Mouse (Mus musculus) spleen, postnatal 4 days (tissue): ENCODE results near the gene Nav3.
"Not testable (repeated sequence)": the region's sequence is repeated elsewhere in the genome, so short reads cannot be mapped to it uniquely, and the experiment has no call there.

Experiments used
- DNase-seq, 2 experiments: peaks; one replicate each; pipeline ENCODE4 v3.0.0; 2022; ENCODE audit warnings: low spot score in 2 of 2

The Nav3 gene

GRCm38 (mm10) chr10:110076575-110076974 is 379.4 kb downstream of the Nav3 start:
- DNase-seq, result no peak

- no peak for DNase-seq
Observed at GRCm38 (mm10) chr10:110072355-110072754, 383.6 kb downstream of the Nav3 start.

- no peak for DNase-seq
Observed at GRCm38 (mm10) chr10:110061166-110061565, 394.8 kb downstream of the Nav3 start.

GRCm38 (mm10) chr10:110037547-110037946 is 418.5 kb downstream of the Nav3 start:
- DNase-seq, result no peak

- no peak for DNase-seq
Observed at GRCm38 (mm10) chr10:110034582-110035099, 421.4 kb downstream of the Nav3 start.

GRCm38 (mm10) chr10:110024897-110025296 is 431.1 kb downstream of the Nav3 start:
- not testable (repeated sequence) for DNase-seq

- DNase-seq, result no peak
Observed at GRCm38 (mm10) chr10:110022100-110022499, 433.9 kb downstream of the Nav3 start.

- no peak for DNase-seq
Observed at GRCm38 (mm10) chr10:110019266-110019866, 436.6 kb downstream of the Nav3 start.

GRCm38 (mm10) chr10:110001328-110001727 is 454.7 kb downstream of the Nav3 start:
- DNase-seq, result not testable (repeated sequence)

GRCm38 (mm10) chr10:110000755-110001247 is 455.2 kb downstream of the Nav3 start:
- no peak for DNase-seq

- no peak for DNase-seq
Observed at GRCm38 (mm10) chr10:109999904-110000303, 456.1 kb downstream of the Nav3 start.

- no peak for DNase-seq
Observed at GRCm38 (mm10) chr10:109994302-109994701, 461.7 kb downstream of the Nav3 start.

- no peak for DNase-seq
Observed at GRCm38 (mm10) chr10:109985824-109986485, 470.0 kb downstream of the Nav3 start.

GRCm38 (mm10) chr10:109976351-109976750 is 479.7 kb downstream of the Nav3 start:
- no peak for DNase-seq

GRCm38 (mm10) chr10:109974177-109974576 is 481.8 kb downstream of the Nav3 start:
- DNase-seq, result no peak

- DNase-seq, result no peak
Observed at GRCm38 (mm10) chr10:109973483-109973882, 482.5 kb downstream of the Nav3 start.

- DNase-seq, result no peak
Observed at GRCm38 (mm10) chr10:109950296-109950695, 505.7 kb downstream of the Nav3 start.

- no peak for DNase-seq
Observed at GRCm38 (mm10) chr10:109929319-109929622, 526.7 kb downstream of the Nav3 start.

GRCm38 (mm10) chr10:109928547-109929318 is 527.3 kb downstream of the Nav3 start:
- no peak for DNase-seq

- DNase-seq, result no peak
Observed at GRCm38 (mm10) chr10:109926149-109926548, 529.9 kb downstream of the Nav3 start.

GRCm38 (mm10) chr10:109924136-109924535 is 531.9 kb downstream of the Nav3 start:
- DNase-seq, result no peak

GRCm38 (mm10) chr10:109921368-109921767 is 534.6 kb downstream of the Nav3 start:
- DNase-seq, result no peak
